31 mouse cellular contexts compared by ENCODE assay signal in the genomic region with DNA sequence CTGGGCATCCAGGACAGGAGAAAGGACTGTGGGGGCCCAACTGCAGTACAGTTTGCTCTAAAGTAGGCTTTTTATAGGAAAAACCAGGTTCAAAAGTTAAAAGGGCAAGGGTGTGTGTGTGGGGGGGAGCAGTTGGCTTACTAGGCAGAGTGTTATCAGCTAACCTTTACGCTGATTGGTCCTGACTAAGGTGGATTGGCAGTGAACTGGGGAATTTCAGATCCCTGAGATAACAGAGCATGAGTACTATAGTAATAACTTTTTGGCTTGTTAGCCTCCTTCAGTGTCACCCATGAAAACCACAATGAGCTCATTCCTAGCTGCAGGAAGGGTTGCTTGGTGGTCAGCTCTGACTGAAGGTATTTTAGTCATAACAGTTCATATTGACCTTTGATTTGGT. TPM values are rescaled to one million over a fixed set of nuclear protein-coding genes. Genes with fewer than 3 reads are reported as not detected.
DNase-seq lines count a peak whose midpoint lies in the region; ATAC-seq and TF ChIP-seq lines count a peak whose summit lies in the region.
"Had no signal": no experiment of that assay in that cellular context is flagged by ENCODE, and none has a peak within 500 bp of the region (broad histone marks: within the 10 kb centered on the region; RNA-seq: fewer than 3 reads in every experiment).

No protein-coding gene starts in this region.

- TF ChIP-seq CTCF in lung, postnatal 0 days (IDR thresholded peaks at IDR 0.05): no peak

- no peak overlapping the region for H3K9ac ChIP-seq in lung, postnatal 0 days (replicated peaks; ENCODE audit: low read depth)
- H3K9ac ChIP-seq: embryonic facial prominence, embryonic 12.5 days; hindbrain, embryonic 12.5 days; limb, embryonic 13.5 days; midbrain, embryonic 12.5 days had no signal

- H3K36me3 ChIP-seq in lung, postnatal 0 days (ENCODE audit: insufficient read depth, low read length): no peaks in the 10 kb centered on the region
- H3K36me3 ChIP-seq: embryonic facial prominence, embryonic 12.5 days; hindbrain, embryonic 12.5 days; limb, embryonic 13.5 days; midbrain, embryonic 12.5 days had no signal

- no peak overlapping the region for H3K27ac ChIP-seq in lung, postnatal 0 days (ENCODE audit: low read length)
- H3K27ac ChIP-seq: embryonic facial prominence, embryonic 12.5 days; heart, adult 2 months; hindbrain, embryonic 12.5 days; layer of hippocampus, adult 2 months; limb, embryonic 13.5 days; midbrain, embryonic 12.5 days; stomach, postnatal 0 days had no signal

- H3K27me3 ChIP-seq in lung, postnatal 0 days (replicated peaks; ENCODE audit: insufficient read depth, low read length): no peaks in the 10 kb centered on the region

- no peaks in the 10 kb centered on the region for H3K4me1 ChIP-seq in lung, postnatal 0 days (ENCODE audit: insufficient read depth, low read depth, low read length)
- H3K4me1 ChIP-seq: embryonic facial prominence, embryonic 12.5 days; hindbrain, embryonic 12.5 days; limb, embryonic 13.5 days; midbrain, embryonic 12.5 days had no signal

- intact Hi-C loops in left cerebral cortex, postnatal 25 days (cut with DNase I): no loop called here

- ATAC-seq in lung, postnatal 0 days: no peak
- ATAC-seq: activated CD4-positive, CD25-positive, alpha-beta regulatory T cell, adult 4 months had no signal

- H3K4me2 ChIP-seq in lung, postnatal 0 days (replicated peaks; ENCODE audit: low read depth, low read length): no peak overlapping the region
- H3K4me2 ChIP-seq: embryonic facial prominence, embryonic 12.5 days; hindbrain, embryonic 12.5 days; limb, embryonic 13.5 days; midbrain, embryonic 12.5 days had no signal

- no peak overlapping the region for H3K4me3 ChIP-seq in lung, postnatal 0 days (ENCODE audit: low read depth, low read length)
- H3K4me3 ChIP-seq: embryonic facial prominence, embryonic 12.5 days; heart, adult 2 months; hindbrain, embryonic 12.5 days; layer of hippocampus, adult 2 months; limb, embryonic 13.5 days; midbrain, embryonic 12.5 days had no signal

- no peak for TF ChIP-seq EP300 in lung, postnatal 0 days (IDR thresholded peaks at IDR 0.05)

- DNase-seq in adrenal gland, adult (ENCODE audit: inconsistent age in 2 of 2, low spot score in 1 of 2): peak; percentile 22 to 65
- no peak for DNase-seq in adrenal gland, postnatal 4 days (ENCODE audit: low spot score in 2 of 2)
- peak; percentile 5 for DNase-seq in lung, postnatal 0 days (ENCODE audit: low spot score)
- DNase-seq in lung, adult 18-20 months: no peak
- DNase-seq in adrenal gland, postnatal 36 days: peak; percentile 6 to 26
- DNase-seq in heart, adult 11 months: no peak
- DNase-seq in spleen, adult 12 weeks (ENCODE audit: low spot score): no peak
- no peak for DNase-seq in left cerebral cortex, postnatal 25 days (ENCODE audit: low spot score in 2 of 2)
- DNase-seq: cerebellum, adult 11 months; cerebellum, postnatal 10 days; gastrocnemius, postnatal 25 days; heart, adult 2 months; kidney, postnatal 25 days; lung, adult 2 months; thymus, adult 2 months had no signal

- 75% methylated on average over 1 of the region's 1 CpGs for WGBS in lung, postnatal 0 days

- H3K9me3 ChIP-seq in lung, postnatal 0 days (ENCODE audit: low read length): no peaks in the 10 kb centered on the region
- H3K9me3 ChIP-seq: hindbrain, embryonic 12.5 days; limb, embryonic 13.5 days; midbrain, embryonic 12.5 days had no signal

RNA-seq across cellular contexts. Expression of a gene that starts 9.4 kb away (rescaled TPM):
- 1 to 10 TPM; 3.7 to 4.3 TPM for total RNA-seq in adrenal gland, postnatal 4 days (2021)
- 1.5 and 1.6 TPM in 2 replicates for polyA plus RNA-seq in lung, postnatal 0 days (2015; fragmentation: Nextera tagmentation; extraction: Ambion mirVana)
- 1 to 10 TPM; 1.3 to 1.4 TPM for total RNA-seq in adrenal gland, postnatal 36 days (2021)
- 1 to 10 TPM; 6.9 to 7.7 TPM for total RNA-seq in left cerebral cortex, postnatal 25 days (2021)
- total RNA-seq: megakaryocyte, adult 5-6 weeks; neutrophil, adult 5-6 weeks had no signal
- polyA plus RNA-seq: activated CD4-positive, CD25-positive, alpha-beta regulatory T cell, adult 4 months had no signal

RNA-seq across cellular contexts. Expression of a gene that starts 19.4 kb away (rescaled TPM):
- not detected for total RNA-seq in adrenal gland, postnatal 4 days (2021)
- not detected in 2 replicates for polyA plus RNA-seq in lung, postnatal 0 days (2015; fragmentation: Nextera tagmentation; extraction: Ambion mirVana)
- not detected for total RNA-seq in adrenal gland, postnatal 36 days (2021)
- not detected for total RNA-seq in left cerebral cortex, postnatal 25 days (2021)
- total RNA-seq: ES-E14; gastrocnemius, postnatal 25 days; heart, adult 2 months; heart, postnatal 25 days; layer of hippocampus, adult 2 months; layer of hippocampus, postnatal 25 days; left cerebral cortex, postnatal 10 days; megakaryocyte, adult 5-6 weeks; neutrophil, adult 5-6 weeks had no signal
- polyA plus RNA-seq: embryonic facial prominence, embryonic 12.5 days; forebrain, embryonic 11.5 days; heart, adult 2 months; heart, embryonic 14.5 days; kidney, embryonic 14.5 days; limb, embryonic 13.5 days; lung, adult 2 months; midbrain, embryonic 12.5 days; stomach, postnatal 0 days; thymus, adult 2 months had no signal

RNA-seq across cellular contexts. Expression of a gene that starts 49.3 kb away (rescaled TPM):
- total RNA-seq in adrenal gland, postnatal 4 days (2021): 10 to 100 TPM; 69.1 to 69.2 TPM
- polyA plus RNA-seq in lung, postnatal 0 days (2015; fragmentation: Nextera tagmentation; extraction: Ambion mirVana): 38.4 and 40.6 TPM in 2 replicates
- 10 to 100 TPM; 38.1 to 45.5 TPM for total RNA-seq in adrenal gland, postnatal 36 days (2021)
- total RNA-seq in left cerebral cortex, postnatal 25 days (2021): 10 to 100 TPM; 38.8 to 39.3 TPM

RNA-seq across cellular contexts. Expression of a gene that starts 51.2 kb away (rescaled TPM):
- 10 to 100 TPM; 31.2 to 33.8 TPM for total RNA-seq in adrenal gland, postnatal 4 days (2021)
- polyA plus RNA-seq in lung, postnatal 0 days (2015; fragmentation: Nextera tagmentation; extraction: Ambion mirVana): 26.7 and 27.0 TPM in 2 replicates
- total RNA-seq in adrenal gland, postnatal 36 days (2021): 10 to 100 TPM; 20.5 to 25.5 TPM
- total RNA-seq in left cerebral cortex, postnatal 25 days (2021): 10 to 100 TPM; 24.2 to 26.3 TPM

RNA-seq across cellular contexts. Expression of a gene that starts 51.8 kb away (rescaled TPM):
- 10 to 100 TPM; 77.8 to 80.6 TPM for total RNA-seq in adrenal gland, postnatal 4 days (2021)
- polyA plus RNA-seq in lung, postnatal 0 days (2015; fragmentation: Nextera tagmentation; extraction: Ambion mirVana): 88.9 and 95.6 TPM in 2 replicates
- total RNA-seq in adrenal gland, postnatal 36 days (2021): 10 to 100 TPM; 69.1 to 79.6 TPM
- total RNA-seq in left cerebral cortex, postnatal 25 days (2021): 10 to 100 TPM; 49.8 to 54.5 TPM

Comparison
In these comparisons a context has a peak if more than half of its experiments do, and no peak if none do; other contexts are left out.
1. DNase-seq: peak in adrenal gland, adult (2 of 2), lung, postnatal 0 days (single experiment) and adrenal gland, postnatal 36 days (2 of 2); none in adrenal gland, postnatal 4 days (0 of 2), lung, adult 18-20 months (0 of 2), heart, adult 11 months (single experiment), spleen, adult 12 weeks (single experiment) and left cerebral cortex, postnatal 25 days (0 of 2).